Mouse (Mus musculus) olfactory bulb, adult 2 months (tissue): Measurements from ENCODE around the gene Zc3h8.

Source experiments
- CTCF ChIP-seq: fragments of 200-500 bp; IDR thresholded peaks from 2 replicates; pipeline ENCODE4 v1.5.1; 2012; ENCODE audit warnings: low read depth, mild to moderate bottlenecking, low read length, moderate library complexity; ENCODE audit not compliant: insufficient read depth
- POLR2A ChIP-seq: fragments of 200-500 bp; IDR thresholded peaks from 2 replicates; pipeline ENCODE4 v1.6.1; 2012; ENCODE audit warnings: mild to moderate bottlenecking, low read depth, low read length, moderate library complexity; ENCODE audit not compliant: insufficient read depth

GRCm38 (mm10) chr2:128972301-128972700 is 28.4 kb upstream of the Zc3h8 start:
- TF ChIP-seq CTCF (no peak), POLR2A (no peak)
